ENCODE assay signal across 8 mouse cellular contexts in genomic region chr3:95349491-95349890, GRCm38 (mm10). TPM values are rescaled to one million over a fixed set of nuclear protein-coding genes. Genes with fewer than 3 reads are reported as not detected.
DNase-seq lines count a peak whose midpoint lies in the region; ATAC-seq and TF ChIP-seq lines count a peak whose summit lies in the region.

No protein-coding gene starts in this region.

- peak; percentile 52 for TF ChIP-seq CTCF in E14TG2a.4 (conservative IDR thresholded peaks at IDR 0.05; ENCODE audit: low read length)

- no peaks in the 10 kb centered on the region for H3K9me3 ChIP-seq in heart, embryonic 10.5 days
- H3K9me3 ChIP-seq in heart, embryonic 12.5 days (replicated peaks): peaks cover 3% of the 10 kb centered on the region; the same call in 1 of the 2 replicates
- no peaks in the 10 kb centered on the region for H3K9me3 ChIP-seq in E14TG2a.4 (ENCODE audit: low read length)

- DNase-seq in heart, embryonic 10.5 days (ENCODE audit: low spot score): peak; percentile 61
- peak; percentile 22 for DNase-seq in 3134 (ENCODE audit: extremely low read depth, insufficient read length, low spot score)
- peak; percentile 35 for DNase-seq in embryo, embryonic 11 days
- DNase-seq in natural killer cell, adult 2 months (ENCODE audit: low spot score in 2 of 2): peak; percentile 32
- DNase-seq in right cerebral cortex, postnatal 14 days: no peak
- no peak for DNase-seq in layer of hippocampus, postnatal 25 days (ENCODE audit: extremely low spot score in 1 of 2, low spot score in 1 of 2)

- H3K27ac ChIP-seq in heart, embryonic 10.5 days: no peak overlapping the region
- no peak overlapping the region for H3K27ac ChIP-seq in heart, embryonic 12.5 days (ENCODE audit: poor library complexity, severe bottlenecking)

- peaks cover 86% of the 10 kb centered on the region for H3K36me3 ChIP-seq in heart, embryonic 10.5 days
- H3K36me3 ChIP-seq in heart, embryonic 12.5 days: peaks cover 81% of the 10 kb centered on the region
- H3K36me3 ChIP-seq in E14TG2a.4 (ENCODE audit: insufficient read depth, low read length): peaks cover 90% of the 10 kb centered on the region

- H3K9ac ChIP-seq in heart, embryonic 12.5 days: no peak overlapping the region

- H3K4me1 ChIP-seq in heart, embryonic 10.5 days: no peaks in the 10 kb centered on the region
- H3K4me1 ChIP-seq in heart, embryonic 12.5 days (replicated peaks): no peaks in the 10 kb centered on the region
- peaks cover 40% of the 10 kb centered on the region for H3K4me1 ChIP-seq in E14TG2a.4 (replicated peaks; ENCODE audit: low read depth, low read length)

- H3K4me2 ChIP-seq in heart, embryonic 12.5 days: no peak overlapping the region

- ATAC-seq in heart, embryonic 12.5 days (ENCODE audit: insufficient number of reproducible peaks, low FRiP score): no peak

- H3K4me3 ChIP-seq in heart, embryonic 10.5 days: no peak overlapping the region
- no peak overlapping the region for H3K4me3 ChIP-seq in heart, embryonic 12.5 days
- no peak overlapping the region for H3K4me3 ChIP-seq in E14TG2a.4 (replicated peaks; ENCODE audit: low read length)

- H3K27me3 ChIP-seq in heart, embryonic 10.5 days (ENCODE audit: insufficient read depth, poor library complexity, severe bottlenecking): no peaks in the 10 kb centered on the region
- H3K27me3 ChIP-seq in heart, embryonic 12.5 days (replicated peaks): no peaks in the 10 kb centered on the region
- H3K27me3 ChIP-seq in E14TG2a.4 (ENCODE audit: insufficient read depth, low read length): no peaks in the 10 kb centered on the region

RNA-seq across cellular contexts. Expression of gene Setdb1, which starts 7.5 kb away (rescaled TPM):
- polyA plus RNA-seq in heart, embryonic 10.5 days (2016; fragmentation: Nextera tagmentation; extraction: Ambion mirVana): 33.0 and 42.8 TPM in 2 replicates
- polyA plus RNA-seq in heart, embryonic 12.5 days (2016; fragmentation: Nextera tagmentation; extraction: Ambion mirVana): 29.7 and 30.9 TPM in 2 replicates
- total RNA-seq in layer of hippocampus, postnatal 25 days (2021): 10 to 100 TPM; 34.3 to 39.4 TPM

RNA-seq across cellular contexts. Expression of gene Cers2, which starts 34.9 kb away (rescaled TPM):
- 147 TPM in 2 replicates for polyA plus RNA-seq in heart, embryonic 10.5 days (2016; fragmentation: Nextera tagmentation; extraction: Ambion mirVana)
- 136 and 137 TPM in 2 replicates for polyA plus RNA-seq in heart, embryonic 12.5 days (2016; fragmentation: Nextera tagmentation; extraction: Ambion mirVana)
- total RNA-seq in layer of hippocampus, postnatal 25 days (2021): 10 to 100 TPM; 71.2 to 73.9 TPM

RNA-seq across cellular contexts. Expression of gene Anxa9, which starts 42.5 kb away (rescaled TPM):
- 1.6 and 2.5 TPM in 2 replicates for polyA plus RNA-seq in heart, embryonic 10.5 days (2016; fragmentation: Nextera tagmentation; extraction: Ambion mirVana)
- polyA plus RNA-seq in heart, embryonic 12.5 days (2016; fragmentation: Nextera tagmentation; extraction: Ambion mirVana): 1.2 and 1.7 TPM in 2 replicates
- 1 to 10 TPM in 1 of 2 experiments, under 1 TPM in 1; 0.47 to 1.2 TPM for total RNA-seq in layer of hippocampus, postnatal 25 days (2021)

RNA-seq across cellular contexts. Expression of gene 4930558C23Rik, which starts 53.1 kb away (rescaled TPM):
- not detected in 2 replicates for polyA plus RNA-seq in heart, embryonic 10.5 days (2016; fragmentation: Nextera tagmentation; extraction: Ambion mirVana)
- polyA plus RNA-seq in heart, embryonic 12.5 days (2016; fragmentation: Nextera tagmentation; extraction: Ambion mirVana): not detected in 2 replicates
- not detected for total RNA-seq in layer of hippocampus, postnatal 25 days (2021)

Comparison
In these comparisons a context has a peak if more than half of its experiments do, and no peak if none do; other contexts are left out.
1. DNase-seq: peak in heart, embryonic 10.5 days (single experiment), 3134 (single experiment), embryo, embryonic 11 days (single experiment) and natural killer cell, adult 2 months (2 of 2); none in right cerebral cortex, postnatal 14 days (single experiment) and layer of hippocampus, postnatal 25 days (0 of 2).